Mouse (Mus musculus) spleen, adult 18-20 months (tissue): ENCODE data around the gene Slc22a17.

ENCODE experiments used
- DNase-seq, 2 experiments: peaks; one replicate each; pipeline ENCODE4 v3.0.0; 2022; ENCODE audit warnings: mixed read lengths in 2 of 2

Gene Slc22a17

GRCm38 (mm10) chr14:54894296-54895151 lies 18.4 kb downstream of the Slc22a17 start:
- peak in 1 of 2 experiments; percentile 60 for DNase-seq

GRCm38 (mm10) chr14:54893651-54894181 lies 19.2 kb downstream of the Slc22a17 start:
- peak; percentile 93 to 94 for DNase-seq

- DNase-seq: no peak
Measured at GRCm38 (mm10) chr14:54892200-54892599, 20.7 kb downstream of the Slc22a17 start, which contains the start of gene Pabpn1. Pabpn1 (plus strand) TSS chr14:54892500.

- DNase-seq: no peak
Measured at GRCm38 (mm10) chr14:54885309-54885708, 27.6 kb downstream of the Slc22a17 start.

- no peak for DNase-seq
Measured at GRCm38 (mm10) chr14:54884022-54884712, 28.8 kb downstream of the Slc22a17 start.

- DNase-seq: peak in 1 of 2 experiments; percentile 43
Measured at GRCm38 (mm10) chr14:54883154-54884021, 29.5 kb downstream of the Slc22a17 start, which contains the start of the genes Bcl2l2 and Gm20521. Bcl2l2 (plus strand) TSS chr14:54883377. Gm20521 (plus strand) TSS chr14:54883441.

GRCm38 (mm10) chr14:54877048-54877715 lies 35.8 kb downstream of the Slc22a17 start, which contains the start of gene Ppp1r3e:
Ppp1r3e (minus strand) TSS chr14:54877550.
- peak in 1 of 2 experiments; percentile 66 for DNase-seq

- peak; percentile 70 to 73 for DNase-seq
Measured at GRCm38 (mm10) chr14:54876539-54877047, 36.3 kb downstream of the Slc22a17 start.

- DNase-seq: no peak
Measured at GRCm38 (mm10) chr14:54875844-54876538, 36.9 kb downstream of the Slc22a17 start.

GRCm38 (mm10) chr14:54874165-54874564 lies 38.8 kb downstream of the Slc22a17 start:
- DNase-seq: no peak

GRCm38 (mm10) chr14:54870861-54871260 lies 42.1 kb downstream of the Slc22a17 start, which contains the start of gene Homez:
Homez (minus strand) TSS chr14:54870961.
- DNase-seq: no peak

GRCm38 (mm10) chr14:54868026-54868425 lies 44.9 kb downstream of the Slc22a17 start:
- DNase-seq: no peak

- peak in 1 of 2 experiments; percentile 28 for DNase-seq
Measured at GRCm38 (mm10) chr14:54866936-54867335, 46.0 kb downstream of the Slc22a17 start.

GRCm38 (mm10) chr14:54866268-54866667 lies 46.7 kb downstream of the Slc22a17 start:
- DNase-seq: no peak

- DNase-seq: no peak
Measured at GRCm38 (mm10) chr14:54865626-54866025, 47.3 kb downstream of the Slc22a17 start.

- no peak for DNase-seq
Measured at GRCm38 (mm10) chr14:54864313-54865036, 48.5 kb downstream of the Slc22a17 start.

GRCm38 (mm10) chr14:54863501-54864312 lies 49.2 kb downstream of the Slc22a17 start:
- peak; percentile 82 to 86 for DNase-seq

- peak; percentile 24 to 71 for DNase-seq
Measured at GRCm38 (mm10) chr14:54860511-54860910, 52.4 kb downstream of the Slc22a17 start.

GRCm38 (mm10) chr14:54857891-54858290 lies 55.0 kb downstream of the Slc22a17 start:
- no peak for DNase-seq
